ENCODE assay signal across 8 mouse cellular contexts in genomic region chr3:134629166-134630134, GRCm38 (mm10).
DNase-seq lines count a peak whose midpoint lies in the region; ATAC-seq and TF ChIP-seq lines count a peak whose summit lies in the region.

No protein-coding gene starts in this region.

- no peaks in the 10 kb centered on the region for H3K36me3 ChIP-seq in MEL (ENCODE audit: control insufficient read depth in 1 of 2, insufficient read depth in 2 of 2, low read length in 2 of 2)
- no peaks in the 10 kb centered on the region for H3K36me3 ChIP-seq in hindbrain, embryonic 12.5 days
- H3K36me3 ChIP-seq in midbrain, embryonic 16.5 days (ENCODE audit: control insufficient read depth, insufficient read depth, low read length) = no peaks in the 10 kb centered on the region

- peak overlapping the region; percentile 32; the same call in 1 of the 2 replicates for H3K4me2 ChIP-seq in hindbrain, embryonic 12.5 days (replicated peaks)
- H3K4me2 ChIP-seq in midbrain, embryonic 16.5 days (ENCODE audit: low read length) = peak overlapping the region; percentile 64

- H3K9me3 ChIP-seq in MEL (replicated peaks; ENCODE audit: insufficient read depth, low read length) = no peaks in the 10 kb centered on the region
- no peaks in the 10 kb centered on the region for H3K9me3 ChIP-seq in hindbrain, embryonic 12.5 days (replicated peaks)
- H3K9me3 ChIP-seq in midbrain, embryonic 16.5 days (replicated peaks; ENCODE audit: control insufficient read depth, low read length, poor library complexity, severe bottlenecking) = no peaks in the 10 kb centered on the region

- intact Hi-C loops in left cerebral cortex, postnatal 14 days (cut with DNase I) = loop anchor here (2.0 to 10.0 kb wide), 3 partner anchors 753 to 1525 kb away; partner anchors contain the start of gene Ppa2

- 35% methylated on average over 16 of the region's 16 CpGs for WGBS in cerebellum, adult 2 months
- WGBS in hindbrain, embryonic 12.5 days = 34% methylated on average over 16 of the region's 16 CpGs
- 13% methylated on average over 16 of the region's 16 CpGs for WGBS in midbrain, embryonic 16.5 days

- no peak for DNase-seq in cerebellum, adult 2 months
- DNase-seq in cerebellum, adult 18-20 months = no peak
- peak; percentile 47 for DNase-seq in MEL (ENCODE audit: low read depth, low spot score)
- peak; percentile 53 for DNase-seq in fibroblast of lung, adult 2 months (ENCODE audit: low read depth)
- peak; percentile 31 to 45 for DNase-seq in left cerebral cortex, postnatal 14 days (ENCODE audit: low spot score in 2 of 2)

- TF ChIP-seq RAD21 in MEL (IDR thresholded peaks at IDR 0.05; ENCODE audit: low read depth, low read length) = peak; percentile 78

- no peak overlapping the region for H3K27ac ChIP-seq in cerebellum, adult 2 months (ENCODE audit: insufficient read depth, low read length)
- H3K27ac ChIP-seq in MEL (ENCODE audit: control insufficient read depth, low read depth, low read length) = no peak overlapping the region
- 0 out of 2 replicates have a peak overlapping the region, but pooled peaks have one; percentile 41 for H3K27ac ChIP-seq in hindbrain, embryonic 12.5 days
- H3K27ac ChIP-seq in midbrain, embryonic 16.5 days (ENCODE audit: low read length) = peak overlapping the region; percentile 86

- TF ChIP-seq POLR2A in cerebellum, adult 2 months (IDR thresholded peaks at IDR 0.05; ENCODE audit: borderline replicate concordance, insufficient read depth, low read length) = no peak
- no peak for TF ChIP-seq POLR2A in MEL (IDR thresholded peaks at IDR 0.05; ENCODE audit: control insufficient read depth in 1 of 2, insufficient read depth in 1 of 2, low read depth in 1 of 2, low read length in 2 of 2, poor library complexity in 1 of 2)

- no peaks in the 10 kb centered on the region for H3K27me3 ChIP-seq in cerebellum, adult 2 months (ENCODE audit: control insufficient read depth, insufficient read depth, low read length)
- H3K27me3 ChIP-seq in MEL (ENCODE audit: control insufficient read depth in 1 of 2, insufficient read depth in 2 of 2, low read length in 2 of 2) = no peaks in the 10 kb centered on the region
- no peaks in the 10 kb centered on the region for H3K27me3 ChIP-seq in hindbrain, embryonic 12.5 days
- no peaks in the 10 kb centered on the region for H3K27me3 ChIP-seq in midbrain, embryonic 16.5 days (ENCODE audit: control insufficient read depth, insufficient read depth, low read depth, low read length)

- no peak overlapping the region for H3K4me3 ChIP-seq in cerebellum, adult 2 months (replicated peaks; ENCODE audit: insufficient read depth, low read depth, low read length)
- peak overlapping the region; percentile 7 to 18; a peak in 1 of 4 replicates for H3K4me3 ChIP-seq in MEL (ENCODE audit: control insufficient read depth in 1 of 2, insufficient read depth in 1 of 2, low read depth in 2 of 2, low read length in 2 of 2)
- H3K4me3 ChIP-seq in hindbrain, embryonic 12.5 days = no peak overlapping the region
- peak overlapping the region; percentile 22 for H3K4me3 ChIP-seq in midbrain, embryonic 16.5 days (ENCODE audit: low read depth, low read length)

- TF ChIP-seq CTCF in cerebellum, adult 2 months (IDR thresholded peaks at IDR 0.05; ENCODE audit: borderline replicate concordance, insufficient read depth, low read depth, low read length) = peak; percentile 54; the same call in 1 of the 2 replicates
- peak; percentile 19 to 57 (median 55); a peak in 4 of 6 replicates for TF ChIP-seq CTCF in MEL (IDR thresholded peaks at IDR 0.05 in 2 of 3, conservative IDR thresholded peaks at IDR 0.05 in 1 of 3; ENCODE audit: control insufficient read depth in 1 of 3, insufficient read depth in 1 of 3, low read depth in 2 of 3, low read length in 3 of 3, poor library complexity in 1 of 3, severe bottlenecking in 1 of 3)

- no peak for TF ChIP-seq EP300 in MEL (IDR thresholded peaks at IDR 0.05; ENCODE audit: low read depth in 1 of 2, low read length in 2 of 2)

- no peaks in the 10 kb centered on the region for H3K4me1 ChIP-seq in cerebellum, adult 2 months (ENCODE audit: control insufficient read depth, insufficient read depth, low read length)
- no peaks in the 10 kb centered on the region for H3K4me1 ChIP-seq in MEL (ENCODE audit: control insufficient read depth in 1 of 2, insufficient read depth in 2 of 2, low read length in 2 of 2)
- peaks cover 3% of the 10 kb centered on the region for H3K4me1 ChIP-seq in hindbrain, embryonic 12.5 days
- H3K4me1 ChIP-seq in midbrain, embryonic 16.5 days (ENCODE audit: control insufficient read depth, insufficient read depth, low read length) = peaks cover 9% of the 10 kb centered on the region

- H3K79me2 ChIP-seq in MEL (ENCODE audit: control insufficient read depth, insufficient read depth, low read length, poor library complexity) = no peaks in the 10 kb centered on the region

- H3K9ac ChIP-seq in MEL (ENCODE audit: control insufficient read depth, low read depth, low read length, poor library complexity, severe bottlenecking) = no peak overlapping the region
- H3K9ac ChIP-seq in hindbrain, embryonic 12.5 days = no peak overlapping the region
- peak overlapping the region; percentile 39; the same call in 1 of the 2 replicates for H3K9ac ChIP-seq in midbrain, embryonic 16.5 days (ENCODE audit: low read depth, low read length)

- ATAC-seq in hindbrain, embryonic 12.5 days (ENCODE audit: low FRiP score) = peak; percentile 77
- ATAC-seq in midbrain, embryonic 16.5 days = peak; percentile 94
- no peak for ATAC-seq in CD4-positive, CD25-positive, alpha-beta regulatory T cell, adult 4 months

TF ChIP-seq in MEL, 35 proteins besides CTCF, POLR2A, EP300 and RAD21:
- TF ChIP-seq MYC (IDR thresholded peaks at IDR 0.05; ENCODE audit: low read depth, low read length) (no peak), TCF12 (IDR thresholded peaks at IDR 0.05; ENCODE audit: low read depth, low read length) (no peak), ZC3H11A (IDR thresholded peaks at IDR 0.05; ENCODE audit: low read depth, low read length) (peak; percentile 31; the same call in 1 of the 2 replicates), MAX (IDR thresholded peaks at IDR 0.05; ENCODE audit: low read length) (no peak), HCFC1 (IDR thresholded peaks at IDR 0.05; ENCODE audit: low read depth, low read length) (no peak), UBTF (IDR thresholded peaks at IDR 0.05; ENCODE audit: borderline replicate concordance, insufficient read depth, low read depth, low read length) (no peak), TBP (IDR thresholded peaks at IDR 0.05; ENCODE audit: low read depth, low read length) (no peak), ETS1 (IDR thresholded peaks at IDR 0.05; ENCODE audit: low read depth, low read length) (no peak), E2F4 (IDR thresholded peaks at IDR 0.05; ENCODE audit: borderline replicate concordance, low read depth, low read length) (no peak), MAFK (IDR thresholded peaks at IDR 0.05; ENCODE audit: borderline replicate concordance, low read depth, low read length) (no peak), SMC3 (IDR thresholded peaks at IDR 0.05; ENCODE audit: low read depth, low read length) (peak; percentile 64), MAZ (IDR thresholded peaks at IDR 0.05; ENCODE audit: low read depth, low read length) (no peak), ZNF384 (IDR thresholded peaks at IDR 0.05; ENCODE audit: low read depth, low read length) (no peak), CHD1 (IDR thresholded peaks at IDR 0.05; ENCODE audit: low read depth, low read length) (no peak), GABPA (IDR thresholded peaks at IDR 0.05; ENCODE audit: low read depth, low read length) (no peak), USF1 (IDR thresholded peaks at IDR 0.05; ENCODE audit: low read depth, low read length) (no peak)

Comparison
In these comparisons a context has a peak if more than half of its experiments do, and no peak if none do; other contexts are left out.
1. DNase-seq: peak in MEL (single experiment), fibroblast of lung, adult 2 months (single experiment) and left cerebral cortex, postnatal 14 days (2 of 2); none in cerebellum, adult 2 months (0 of 2) and cerebellum, adult 18-20 months (0 of 2).
2. H3K27ac ChIP-seq: peak in hindbrain, embryonic 12.5 days (single experiment) and midbrain, embryonic 16.5 days (single experiment); none in cerebellum, adult 2 months (single experiment) and MEL (single experiment).
3. H3K4me3 ChIP-seq: peak in MEL (2 of 2) and midbrain, embryonic 16.5 days (single experiment); none in cerebellum, adult 2 months (single experiment) and hindbrain, embryonic 12.5 days (single experiment).